Mouse (Mus musculus) brain, adult 2 months (tissue): ENCODE measurements at regions not wholly inside any gene's neighbourhood (a gene's known extent, or its start where the extent isn't known, plus 50 kb on each side); places are given as distances from the start of the nearest gene placed in this dataset.

Experiments
- DNase-seq: peaks from one replicate; pipeline ENCODE4 v3.0.0; 2011; ENCODE audit warnings: low read depth, low spot score

DNA sequence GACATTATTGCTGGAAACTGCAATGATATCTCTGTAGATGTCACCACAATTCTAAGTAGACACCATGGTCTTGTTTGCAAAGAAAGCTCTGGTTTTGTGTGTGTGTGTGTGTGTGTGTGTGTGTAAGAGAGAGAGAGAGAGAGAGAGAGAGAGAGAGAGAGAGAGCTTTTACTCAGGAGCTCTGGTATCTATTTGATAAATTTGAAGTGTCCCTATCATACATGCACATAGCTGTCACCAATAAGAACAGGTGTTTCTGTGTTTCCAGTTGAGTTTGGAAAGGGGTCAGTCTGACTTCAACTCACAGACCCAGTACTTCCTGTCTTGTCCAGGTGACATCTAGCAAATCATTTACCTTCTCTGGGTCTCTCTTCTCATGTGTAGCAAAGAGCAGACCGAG lies 169.7 kb upstream of the Serpine2 start:
- no peak for DNase-seq

DNA sequence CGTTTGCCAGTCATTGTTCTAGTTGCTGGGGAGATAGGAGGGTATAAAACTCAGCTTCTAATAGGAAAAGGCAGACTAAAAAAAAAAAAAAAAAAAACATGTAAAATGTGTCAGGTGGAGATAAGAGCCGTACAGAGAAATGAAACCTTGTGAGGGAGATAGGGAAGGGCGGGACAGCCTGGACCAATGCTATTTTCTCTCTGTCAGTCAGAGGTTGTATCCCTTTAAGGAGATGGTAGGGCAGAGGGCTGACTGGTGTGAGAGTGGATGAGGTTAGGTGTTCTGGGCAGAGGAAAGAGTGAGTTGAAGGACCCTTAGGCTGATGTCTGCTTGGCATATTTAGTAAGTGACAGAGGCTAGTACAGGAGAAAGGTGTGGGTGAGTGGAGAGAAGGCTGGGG lies 169.2 kb upstream of the Serpine2 start:
- DNase-seq = no peak

GRCm38 (mm10) chr1:80025863-80026616 lies 165.1 kb upstream of the Serpine2 start:
- no peak for DNase-seq

DNA sequence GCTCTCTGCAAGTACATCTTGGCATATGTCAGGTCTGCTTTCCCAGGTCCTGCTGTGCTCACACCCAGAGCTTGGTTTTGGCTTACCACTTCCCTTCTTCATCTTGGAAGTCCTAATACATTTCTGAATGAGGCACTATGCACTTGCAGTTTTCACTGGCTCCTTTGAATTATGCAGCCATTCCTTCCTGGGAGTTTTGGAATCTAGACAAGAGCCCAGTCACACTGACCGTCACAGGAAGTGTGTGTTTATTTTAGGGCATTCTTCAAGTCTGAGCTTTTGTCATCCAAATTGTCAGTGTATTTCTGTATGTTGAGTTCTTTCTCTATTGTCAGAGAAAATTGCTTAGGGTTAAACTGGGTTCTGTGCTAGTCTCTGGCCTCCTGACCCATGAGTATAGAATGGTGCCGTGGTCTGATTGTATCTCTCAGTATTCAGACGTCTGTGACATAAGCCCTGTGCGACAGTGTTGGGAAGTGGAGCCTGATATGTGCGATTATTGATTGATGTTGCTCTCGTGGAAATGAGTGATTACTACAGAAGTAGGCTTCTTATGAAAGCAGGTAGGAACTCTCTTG lies 162.6 kb upstream of the Serpine2 start:
- DNase-seq = no peak

DNA sequence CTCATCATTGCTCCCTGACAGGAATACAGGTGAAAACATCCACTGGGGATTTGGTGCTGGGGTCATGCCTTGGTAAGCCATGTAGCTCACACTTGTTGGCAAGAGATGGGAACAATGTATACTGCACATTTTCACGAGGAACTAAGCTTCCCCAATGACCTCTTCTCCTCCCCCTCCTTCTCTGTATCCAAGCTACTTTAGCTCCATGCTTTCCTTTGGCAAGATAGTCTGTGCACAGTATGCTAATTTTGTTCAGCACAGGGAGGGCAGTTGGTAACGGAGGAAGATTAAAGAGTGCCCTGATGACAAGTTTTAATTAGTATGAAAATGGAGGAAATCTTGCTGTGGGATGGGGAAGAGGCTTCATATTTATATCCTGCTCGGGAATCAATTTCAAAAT lies 160.9 kb upstream of the Serpine2 start:
- peak; percentile 11 for DNase-seq

GRCm38 (mm10) chr1:80018391-80019065 lies 157.5 kb upstream of the Serpine2 start:
- DNase-seq = no peak

DNA sequence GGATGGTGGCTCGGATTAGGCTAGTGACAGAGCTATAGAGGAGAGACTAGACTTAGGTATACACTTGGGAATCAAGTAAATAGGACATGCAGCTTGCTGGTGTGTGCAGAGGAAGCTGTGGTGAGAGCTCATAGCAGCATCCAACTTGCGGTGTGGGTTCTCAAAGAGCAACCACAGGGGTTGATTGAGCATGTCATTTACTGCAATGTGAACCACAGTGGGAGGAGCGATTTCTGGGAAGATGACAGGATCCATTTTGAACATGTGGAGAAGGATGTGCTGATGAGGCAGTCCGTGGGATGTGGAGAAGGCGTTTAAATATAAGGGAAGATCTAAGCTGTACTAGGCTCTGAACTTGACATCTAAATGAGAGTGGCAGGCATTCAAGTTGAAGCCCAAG lies 154.5 kb upstream of the Serpine2 start:
- peak; percentile 41 for DNase-seq

GRCm38 (mm10) chr1:80014586-80014985 lies 153.6 kb upstream of the Serpine2 start:
- no peak for DNase-seq

- DNase-seq = no peak
Measured at GRCm38 (mm10) chr1:80010724-80011123, 149.7 kb upstream of the Serpine2 start.

DNA sequence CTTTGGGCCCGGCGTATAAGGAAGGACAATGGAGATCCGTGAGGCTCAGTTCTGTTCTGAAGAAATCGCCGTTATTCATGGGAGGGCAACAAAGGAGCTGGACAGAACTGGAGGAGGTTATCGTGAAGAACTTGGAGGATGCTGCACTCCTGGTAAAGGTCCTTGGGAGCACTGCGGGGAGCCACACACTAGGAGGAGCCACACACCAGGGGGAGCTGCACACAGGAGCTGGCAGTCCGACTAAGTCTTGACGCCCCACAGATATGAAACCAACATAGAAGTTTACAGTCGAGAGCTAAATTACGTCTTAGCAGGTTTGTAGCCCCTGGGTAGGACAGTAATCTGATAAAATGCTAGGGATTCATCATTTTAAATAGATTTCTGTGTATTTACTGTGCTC lies 138.1 kb upstream of the Serpine2 start:
- peak; percentile 34 for DNase-seq

- no peak for DNase-seq
Measured at GRCm38 (mm10) chr1:79997911-79998310, 136.9 kb upstream of the Serpine2 start.

GRCm38 (mm10) chr1:79997456-79997855 lies 136.5 kb upstream of the Serpine2 start:
- no peak for DNase-seq

DNA sequence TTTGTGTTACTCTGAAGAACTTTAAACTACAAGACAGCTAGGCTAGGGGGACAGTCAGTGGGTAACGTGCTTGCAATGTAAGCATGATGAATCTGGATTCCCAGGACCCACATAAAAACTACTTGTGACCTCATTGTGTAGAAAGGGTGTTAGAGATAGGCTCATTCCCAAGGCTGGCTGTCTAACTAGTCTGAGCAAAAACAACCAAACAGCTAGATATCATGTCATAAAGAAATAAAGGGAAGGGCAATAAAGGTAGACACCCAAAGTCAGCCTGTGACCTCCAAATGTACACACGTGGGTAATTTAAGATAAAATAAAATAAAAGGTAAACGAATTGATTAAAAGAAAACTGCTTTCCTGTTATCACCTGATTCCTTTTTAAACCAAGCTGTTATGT lies 123.7 kb upstream of the Serpine2 start:
- no peak for DNase-seq

DNA sequence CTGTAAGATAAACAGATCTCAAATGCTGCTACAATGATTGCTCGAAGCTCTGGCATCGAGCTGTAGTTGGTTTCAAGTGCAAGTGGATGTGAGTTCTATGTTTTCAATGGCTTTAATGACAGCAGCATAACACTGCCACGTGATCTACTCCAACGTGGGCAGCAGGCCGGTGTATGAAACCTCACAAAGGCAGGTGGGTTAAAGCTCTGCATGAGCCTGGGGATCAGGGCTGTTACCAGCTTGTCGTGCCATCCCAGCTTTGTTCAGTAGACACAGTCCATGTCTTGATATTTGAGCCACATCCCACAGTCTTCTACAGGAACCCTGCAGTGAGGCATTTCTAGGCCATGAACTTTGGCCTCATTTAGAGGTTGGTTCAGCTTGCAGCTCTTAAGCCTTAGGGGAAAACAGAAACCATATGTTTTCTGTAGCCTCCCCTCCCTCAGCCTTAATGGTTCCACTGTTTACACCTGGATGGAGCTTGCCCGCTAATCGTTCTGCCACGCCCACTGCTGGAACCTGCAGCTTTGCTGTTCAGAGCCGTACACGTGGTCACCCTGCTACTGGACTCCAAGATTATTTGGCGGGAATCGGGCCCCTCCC lies 121.8 kb upstream of the Serpine2 start:
- no peak for DNase-seq

- DNase-seq = no peak
Measured at GRCm38 (mm10) chr1:79979863-79980262, 118.9 kb upstream of the Serpine2 start.

GRCm38 (mm10) chr1:79978156-79978555 lies 117.2 kb upstream of the Serpine2 start:
- DNase-seq = no peak

DNA sequence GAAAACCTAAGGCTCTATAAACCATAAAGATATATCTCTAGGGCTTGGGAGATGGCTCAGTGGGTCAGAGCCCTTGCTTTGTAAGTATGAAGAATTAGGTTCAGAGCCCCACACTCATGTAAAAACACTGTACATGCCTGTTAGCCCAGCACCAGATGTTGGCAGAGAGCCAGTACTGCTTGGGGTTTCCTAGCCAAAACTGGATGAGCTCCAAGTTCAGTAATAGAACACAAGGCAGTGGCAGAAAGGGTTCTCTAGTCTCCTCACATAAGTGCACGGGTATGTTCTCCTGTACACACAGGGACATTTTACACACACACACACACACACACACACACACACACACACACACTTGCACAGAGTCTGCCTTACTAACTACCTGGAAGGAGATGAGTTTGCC lies 95.1 kb upstream of the Serpine2 start:
- peak; percentile 43 for DNase-seq

- DNase-seq = no peak
Measured at GRCm38 (mm10) chr1:79944231-79944630, 83.3 kb upstream of the Serpine2 start.

GRCm38 (mm10) chr1:79932435-79932834 lies 71.5 kb upstream of the Serpine2 start:
- DNase-seq = peak; percentile 7

- no peak for DNase-seq
Measured at GRCm38 (mm10) chr1:79927740-79928139, 66.8 kb upstream of the Serpine2 start.

- no peak for DNase-seq
Measured at GRCm38 (mm10) chr1:79925776-79926175, 64.8 kb upstream of the Serpine2 start.

DNA sequence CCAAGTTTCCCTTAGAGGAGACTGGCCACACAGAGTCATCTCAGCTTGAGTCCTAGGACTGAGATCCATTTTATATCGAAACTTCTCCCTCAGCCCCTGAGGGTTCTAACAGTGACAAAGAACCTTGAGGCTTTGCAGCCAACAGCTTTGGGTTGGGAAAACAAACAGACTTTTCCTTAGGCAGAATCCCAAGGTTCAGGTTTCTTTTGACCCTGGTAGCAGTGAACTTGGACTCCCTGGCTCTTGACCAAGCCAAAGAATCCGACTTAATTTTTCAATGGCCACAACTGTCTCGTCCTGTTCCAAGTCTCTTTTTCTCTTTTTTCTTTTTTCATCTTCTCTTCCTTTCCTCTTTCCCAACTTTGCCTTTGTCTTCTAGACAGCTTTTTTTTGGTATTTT lies 60.9 kb upstream of the Serpine2 start:
- peak; percentile 3 for DNase-seq

GRCm38 (mm10) chr1:79921333-79921732 lies 60.4 kb upstream of the Serpine2 start:
- no peak for DNase-seq
